Mouse (Mus musculus) brain, embryonic 18.5 days (tissue): Measurements from ENCODE around the gene Rasl12.

Experiments
- DNase-seq: peaks from one replicate; pipeline ENCODE4 v3.0.0-alpha.2; 2012; ENCODE audit warnings: low read depth, low spot score

Rasl12 gene

DNA sequence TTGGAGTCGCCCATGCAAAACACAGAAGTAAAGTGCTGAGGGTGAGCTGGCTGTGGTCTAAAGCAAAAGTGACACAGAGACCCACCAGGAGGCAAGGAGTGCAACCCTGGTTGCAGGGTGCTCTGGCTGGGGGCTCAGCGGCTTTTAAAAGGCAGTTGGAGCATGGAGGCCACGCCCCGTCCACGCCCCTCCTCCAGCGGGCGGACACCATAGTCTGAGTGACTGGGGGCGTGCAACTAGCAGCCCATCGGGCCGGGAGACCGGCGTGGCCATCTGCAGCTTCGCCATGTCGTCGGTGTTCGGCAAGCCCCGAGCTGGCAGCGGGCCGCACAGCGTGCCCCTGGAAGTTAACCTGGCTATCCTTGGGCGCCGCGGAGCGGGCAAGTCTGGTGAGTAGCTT, at the start of gene Rasl12:
Rasl12 (plus strand) TSS at position 228 of the 400 bp plus-strand sequence.
- no peak for DNase-seq

DNA sequence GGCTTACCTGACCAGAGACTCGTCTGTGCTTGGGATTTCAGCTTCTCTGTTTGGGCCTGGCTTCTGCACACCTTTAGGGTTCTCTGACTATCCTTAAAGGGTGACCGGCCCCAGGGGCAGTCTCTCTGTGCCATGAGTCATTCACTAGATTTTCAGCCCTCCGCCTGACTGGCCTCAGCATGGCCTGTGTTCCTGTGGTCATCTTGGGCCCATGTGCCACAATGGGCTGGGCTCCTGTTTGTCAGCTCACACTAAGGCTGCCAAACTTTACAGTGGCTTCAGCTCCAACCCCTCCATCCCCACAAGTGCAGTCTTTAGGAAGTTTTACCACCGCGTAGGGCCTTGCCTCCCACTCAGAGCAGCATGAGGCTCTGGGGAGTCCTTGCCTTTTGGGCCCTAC, 45.1 kb upstream of the Rasl12 start:
- no peak for DNase-seq

DNA sequence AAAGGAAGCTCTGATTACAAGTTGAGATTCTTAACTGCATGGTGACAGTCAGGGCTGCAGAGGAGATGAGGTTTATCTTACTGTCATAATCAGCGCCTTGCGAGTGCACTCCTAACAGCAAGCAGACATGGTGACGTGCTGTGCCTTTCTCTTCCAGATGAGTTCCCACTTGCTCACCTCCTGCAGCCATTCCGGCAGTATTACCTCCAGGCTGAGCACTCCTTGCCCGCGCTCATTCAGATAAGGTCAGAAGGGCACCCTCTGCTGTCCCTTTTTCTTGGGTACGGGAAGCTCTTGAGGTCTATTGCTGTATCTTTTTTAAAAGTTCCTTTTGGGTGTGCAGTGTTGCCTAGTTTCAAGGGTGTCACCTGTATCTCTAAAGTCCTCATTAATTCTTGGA, 41.7 kb upstream of the Rasl12 start:
- no peak for DNase-seq

DNA sequence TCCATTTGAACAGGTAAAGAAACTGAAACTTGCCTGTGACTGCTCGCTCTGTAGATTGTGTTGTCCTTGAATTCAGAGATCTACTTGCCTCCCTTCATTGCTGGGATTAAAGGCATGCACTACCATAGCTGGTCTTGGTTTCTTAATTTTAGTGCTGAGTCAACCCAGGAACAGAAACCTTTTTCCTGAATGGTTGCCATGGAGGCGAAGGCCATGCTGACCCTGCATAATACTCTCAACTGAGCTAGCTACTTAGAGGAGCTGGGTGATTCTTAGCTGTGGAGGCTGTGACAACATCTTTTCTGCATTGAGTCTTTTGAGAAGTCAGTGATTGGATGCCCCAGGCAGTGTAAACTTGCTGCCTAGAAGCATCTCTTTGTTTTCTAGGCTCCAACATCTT, 41.3 kb upstream of the Rasl12 start:
- DNase-seq: no peak

DNA sequence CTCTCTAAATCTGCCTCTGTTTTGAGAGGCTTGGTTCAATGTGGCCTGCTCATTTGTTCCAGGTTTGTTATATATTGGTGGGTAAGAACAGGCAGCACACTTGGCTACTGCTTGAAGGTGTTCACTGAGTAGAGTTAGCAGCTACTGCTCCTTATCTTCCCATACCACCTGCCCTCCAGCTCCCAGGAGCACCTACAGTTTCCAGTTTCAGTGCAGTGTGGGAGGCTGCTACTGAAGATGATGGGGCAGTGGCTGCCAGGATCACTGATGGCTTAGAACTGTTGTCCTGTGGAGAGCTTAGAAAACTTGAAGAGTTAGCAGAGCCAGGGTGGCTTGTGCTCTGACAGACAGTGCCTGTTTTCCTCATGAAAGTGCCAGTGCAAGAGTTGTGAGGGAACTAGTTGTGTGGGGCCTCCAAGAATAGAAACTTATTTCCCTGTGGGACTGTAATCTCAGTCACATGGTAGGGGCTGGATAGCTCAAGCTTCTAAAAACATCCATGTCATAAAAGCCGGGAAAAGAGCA, 39.3 kb upstream of the Rasl12 start:
- DNase-seq: no peak

DNA sequence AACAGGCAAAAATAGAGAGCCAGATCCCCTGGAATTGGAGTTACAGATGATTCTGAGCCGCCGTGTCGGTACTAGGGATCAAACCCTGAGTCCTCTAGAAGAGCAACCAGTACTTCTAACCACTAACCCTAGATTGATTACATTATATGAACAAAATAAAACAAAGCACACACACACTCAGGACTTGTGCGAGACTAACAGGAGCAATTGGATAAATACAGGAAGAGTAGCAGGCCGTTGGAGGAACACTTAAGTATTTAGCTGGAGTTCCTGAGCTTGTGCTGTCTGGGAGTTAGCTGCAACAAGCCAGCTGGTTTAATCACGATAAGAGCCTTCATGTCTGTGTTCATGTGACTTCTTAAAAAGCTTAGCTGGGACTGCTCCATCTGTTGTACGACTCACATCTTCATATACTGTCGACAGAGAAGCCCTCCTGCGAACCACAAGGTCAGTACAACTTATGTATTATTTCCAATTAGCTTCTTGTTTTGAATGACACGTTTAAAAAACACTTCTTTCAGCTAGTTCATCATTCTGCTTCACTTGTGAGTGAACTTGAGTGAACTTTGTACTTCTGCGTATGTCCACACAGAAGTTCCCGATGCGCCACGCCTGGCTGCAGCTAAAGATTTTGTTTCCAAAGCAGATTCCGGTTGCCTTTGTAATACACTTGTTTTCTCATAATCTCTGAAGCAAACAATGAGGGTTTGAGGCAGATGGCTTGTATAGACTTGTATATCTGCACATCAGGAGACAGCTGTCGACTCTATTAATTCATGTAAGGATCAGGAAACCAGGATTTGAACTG, 37.5 kb upstream of the Rasl12 start, which contains the start of gene Ubap1l:
Ubap1l (plus strand) TSS at position 401 of the 808 bp plus-strand sequence.
- no peak for DNase-seq

DNA sequence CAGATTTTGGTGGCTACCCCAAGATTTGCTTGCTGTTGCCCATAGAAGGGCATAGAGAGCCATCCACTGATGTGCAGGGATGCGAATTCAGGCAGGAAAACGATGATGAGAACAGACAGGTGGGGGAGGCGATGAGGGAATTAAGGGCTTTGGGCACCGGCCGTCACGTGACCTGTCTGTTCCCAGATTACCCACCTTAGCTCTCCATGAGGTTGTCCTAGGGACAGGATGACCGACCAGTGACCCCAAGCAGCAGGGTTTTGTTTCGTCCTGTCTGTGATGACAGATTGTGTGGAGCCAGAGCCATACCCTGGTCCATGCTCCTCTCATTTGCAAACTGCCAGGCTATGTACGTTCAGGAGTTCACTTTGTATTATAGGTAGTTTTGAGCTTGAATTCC, 34.6 kb upstream of the Rasl12 start:
- no peak for DNase-seq

DNA sequence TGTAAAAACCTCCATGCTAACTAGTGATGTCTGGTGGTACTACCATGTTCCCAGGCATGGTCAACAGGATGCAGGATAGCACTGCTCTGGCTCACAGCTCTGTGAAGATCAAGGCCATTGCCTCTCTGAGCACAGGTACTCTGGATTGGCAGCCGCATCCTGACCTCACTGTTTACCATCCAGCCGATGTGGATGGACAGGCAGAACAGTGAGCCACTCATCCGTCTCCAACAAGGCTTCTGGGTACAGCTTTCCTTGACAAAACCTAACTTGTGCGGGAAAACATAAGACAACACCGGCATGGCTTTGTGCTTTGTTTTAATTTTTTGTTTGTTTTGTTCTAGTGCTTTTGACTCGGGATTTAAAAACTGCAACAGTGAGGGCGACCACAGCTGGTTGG, 32.6 kb upstream of the Rasl12 start:
- no peak for DNase-seq

DNA sequence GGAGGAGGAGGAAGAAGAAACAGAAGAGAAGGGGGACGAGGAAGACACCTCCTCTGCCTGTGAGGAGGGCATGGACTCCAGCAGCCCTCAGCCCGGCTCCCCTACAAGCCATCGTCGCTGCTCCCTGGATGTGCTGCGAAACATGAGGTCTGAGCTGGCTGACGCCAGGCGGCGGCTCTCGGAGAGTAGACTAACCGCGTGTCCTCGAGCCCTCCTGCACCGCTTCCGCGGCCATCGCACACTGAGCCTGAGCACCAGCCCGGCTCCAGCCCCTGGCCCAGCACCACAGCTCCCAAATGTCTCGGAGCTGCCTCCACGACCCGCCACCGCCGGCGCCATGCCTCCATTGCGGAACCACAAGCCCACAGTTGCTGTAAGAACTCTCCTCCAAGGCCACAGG, 26.6 kb upstream of the Rasl12 start:
- no peak for DNase-seq

DNA sequence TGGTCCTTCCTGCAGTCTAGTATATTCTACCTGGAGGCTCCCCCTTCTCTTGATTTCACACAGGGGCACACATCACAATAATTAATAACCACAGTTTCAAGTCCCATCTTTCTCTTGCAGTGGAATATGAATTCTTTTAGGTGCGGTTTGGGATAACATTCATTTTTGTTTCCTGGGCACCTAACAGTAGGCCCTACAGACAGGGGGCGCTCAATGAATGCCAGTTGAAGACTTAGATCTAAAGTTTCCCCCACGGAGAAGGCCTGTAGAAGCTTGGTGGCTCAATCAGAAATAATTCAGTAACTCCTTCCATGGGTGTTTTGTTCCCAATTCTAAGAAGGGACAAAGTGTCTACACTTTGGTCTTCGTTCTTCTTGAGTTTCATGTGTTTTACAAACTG, 25.9 kb upstream of the Rasl12 start:
- DNase-seq: no peak

DNA sequence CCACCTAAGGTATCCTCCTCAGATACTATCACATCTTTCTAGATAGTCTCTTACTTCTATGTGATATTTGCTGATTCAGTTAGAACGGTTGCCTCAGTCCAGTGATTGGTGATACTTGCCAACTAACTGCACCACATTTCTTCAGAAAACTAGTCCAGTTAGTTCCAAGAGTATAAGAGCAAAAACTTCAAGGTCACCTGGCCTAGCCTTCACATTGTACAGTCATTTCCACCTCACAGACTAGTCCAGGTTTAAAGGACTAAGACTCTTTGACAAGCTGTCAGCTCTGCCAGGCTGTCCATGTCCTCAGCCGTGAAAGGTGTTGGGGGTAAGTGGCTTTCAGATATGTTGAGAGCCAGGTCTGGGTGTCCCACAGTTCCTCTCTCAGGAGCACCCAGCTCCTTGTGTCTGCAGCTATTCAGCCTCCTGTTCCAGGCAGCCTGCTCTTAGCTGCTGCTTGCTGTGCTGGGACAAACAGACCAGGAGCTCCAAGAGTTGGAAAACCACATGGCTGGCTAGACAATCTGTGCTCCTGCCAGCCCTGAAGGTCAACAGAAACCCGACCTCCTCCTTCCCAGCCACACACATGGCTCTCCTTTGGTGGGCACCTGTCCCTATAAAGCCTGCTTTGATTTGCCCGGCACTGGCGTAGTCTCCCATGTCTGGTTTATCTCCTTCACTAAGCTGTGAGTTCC, 23.7 kb upstream of the Rasl12 start:
- no peak for DNase-seq

DNA sequence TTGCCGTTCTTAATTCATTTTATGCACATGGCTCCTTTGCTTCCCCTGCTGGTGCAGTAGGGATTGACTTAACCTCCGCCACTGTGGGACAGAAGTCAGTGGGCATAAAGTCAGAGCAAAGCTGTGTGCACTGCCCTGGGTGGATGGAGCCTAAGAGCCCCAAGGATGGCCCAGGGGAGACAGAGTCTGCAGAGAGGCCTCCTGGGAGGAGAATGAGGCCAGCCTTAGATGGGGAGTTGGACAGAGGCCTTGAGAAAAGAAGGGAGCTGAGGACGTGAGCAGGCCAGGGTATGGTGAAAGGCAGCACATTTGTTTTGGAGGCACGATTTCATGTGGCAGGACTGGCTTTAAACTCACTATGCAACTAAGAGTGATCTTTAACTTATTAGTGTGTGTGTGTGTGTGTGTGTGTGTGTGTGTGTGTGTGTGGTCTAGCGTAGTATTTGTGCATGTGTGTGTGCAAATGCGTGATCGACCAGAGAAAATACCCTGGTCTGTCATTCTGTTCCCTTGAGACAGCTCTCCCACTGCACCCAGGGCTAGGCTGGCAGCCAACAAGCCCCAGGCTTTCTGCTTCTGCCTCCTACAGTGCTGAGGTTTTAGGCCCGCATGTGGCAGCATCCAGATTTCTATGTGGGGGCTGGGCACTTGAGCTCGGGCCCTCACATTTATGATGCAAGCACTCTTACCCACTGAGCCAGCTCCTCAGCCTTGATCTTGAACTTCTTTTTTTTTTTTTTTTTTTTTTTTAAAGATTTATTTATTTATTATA, 23.0 kb upstream of the Rasl12 start:
- no peak for DNase-seq

DNA sequence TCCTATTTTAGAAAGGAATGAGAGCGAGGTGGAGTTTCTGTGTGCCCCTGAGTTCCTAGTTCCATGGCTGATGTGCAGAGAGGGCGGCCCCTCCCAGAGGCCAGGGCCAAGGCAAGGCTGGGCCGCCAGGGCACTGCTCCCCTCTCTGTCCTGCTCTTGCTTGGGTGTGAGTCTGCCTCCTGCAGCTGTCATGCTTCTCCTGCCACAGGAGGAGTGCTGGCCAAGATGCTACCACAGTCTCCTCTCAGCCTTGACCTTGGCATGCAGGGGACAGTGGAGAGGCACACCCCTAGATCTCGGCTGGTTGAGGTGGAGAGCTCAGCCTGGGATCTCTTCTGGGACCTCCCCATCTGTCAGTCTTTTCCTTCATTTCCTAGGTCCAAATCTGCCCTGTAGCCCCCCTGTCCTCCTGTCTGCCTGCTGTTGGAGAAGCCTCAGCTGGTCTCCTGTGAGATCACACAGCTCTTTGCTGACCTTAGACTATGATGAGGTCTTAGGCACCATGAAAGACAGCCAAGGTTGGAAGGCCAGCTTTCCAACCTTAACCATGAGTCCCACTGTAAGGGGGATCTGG, 17.2 kb upstream of the Rasl12 start:
- DNase-seq: no peak

DNA sequence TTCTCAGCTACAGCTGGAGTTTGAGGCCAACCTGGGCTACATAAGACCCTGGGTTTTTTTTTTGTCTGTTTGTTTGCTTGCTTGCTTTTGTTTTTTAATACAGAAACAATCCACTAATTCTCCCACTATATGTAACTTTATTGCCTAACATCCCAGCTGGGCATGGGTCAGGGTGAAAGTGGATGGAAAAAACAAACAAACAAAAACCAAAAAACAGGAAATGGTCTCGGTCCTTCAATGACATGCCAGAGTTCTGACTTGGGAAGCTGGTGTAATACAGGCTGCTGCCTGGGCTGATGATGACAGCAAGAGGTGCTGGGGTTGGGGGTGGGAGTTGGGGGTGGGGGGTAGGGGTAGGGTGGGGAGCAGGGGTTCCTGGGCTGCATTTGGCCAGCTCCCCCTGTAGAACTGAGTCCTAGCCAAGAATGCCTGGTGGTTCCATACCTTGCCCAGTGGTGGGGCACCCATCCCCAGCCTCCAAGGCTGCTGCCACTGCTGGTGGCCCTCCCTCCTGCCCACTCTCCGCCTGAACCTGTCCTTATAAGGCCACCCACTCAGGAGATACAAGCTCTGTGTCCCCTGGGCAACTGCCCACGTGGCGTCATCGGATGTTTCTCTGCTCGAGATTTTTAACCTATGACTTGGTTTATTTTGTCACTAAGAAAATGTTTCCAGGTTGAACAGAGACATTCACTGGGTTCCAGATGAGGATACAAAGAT, 16.1 kb upstream of the Rasl12 start:
- DNase-seq: no peak

DNA sequence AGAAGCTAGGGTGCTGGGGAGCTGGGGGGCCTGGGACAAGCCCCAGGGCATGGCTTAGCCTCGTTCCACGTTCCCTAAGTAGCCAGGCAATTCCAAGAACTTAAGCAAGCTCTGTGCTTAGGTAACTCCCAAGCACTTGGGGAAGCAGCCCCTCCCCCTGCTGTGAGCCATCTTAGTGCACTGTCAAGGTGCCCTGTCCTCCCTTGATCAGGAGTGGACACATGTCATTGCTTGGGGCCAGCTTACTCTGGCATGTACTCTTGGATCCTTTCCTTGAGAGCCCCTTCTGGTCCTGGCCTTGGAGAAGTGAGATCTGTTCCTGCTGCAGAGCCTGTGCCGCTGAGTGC, 15.6 kb upstream of the Rasl12 start:
- DNase-seq: no peak

DNA sequence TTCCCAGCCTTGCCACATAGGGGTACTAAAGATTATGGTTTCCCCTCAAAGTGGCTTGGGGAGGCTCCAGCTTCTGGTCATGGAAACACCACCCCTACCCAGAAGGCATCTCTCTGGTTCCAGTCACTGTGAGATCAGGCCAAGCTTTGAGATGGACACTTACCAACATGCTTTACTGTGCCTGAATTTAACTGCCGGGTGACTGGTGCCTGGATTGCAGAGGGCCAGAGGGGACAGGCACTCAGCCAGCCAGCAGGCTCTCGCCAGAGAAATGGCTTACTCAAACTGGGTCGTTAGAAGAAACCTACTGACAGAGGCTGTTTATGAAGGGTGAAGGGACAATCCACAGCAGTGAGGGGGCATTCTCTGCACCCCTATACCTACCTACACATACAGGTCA, 14.0 kb upstream of the Rasl12 start:
- DNase-seq: no peak

DNA sequence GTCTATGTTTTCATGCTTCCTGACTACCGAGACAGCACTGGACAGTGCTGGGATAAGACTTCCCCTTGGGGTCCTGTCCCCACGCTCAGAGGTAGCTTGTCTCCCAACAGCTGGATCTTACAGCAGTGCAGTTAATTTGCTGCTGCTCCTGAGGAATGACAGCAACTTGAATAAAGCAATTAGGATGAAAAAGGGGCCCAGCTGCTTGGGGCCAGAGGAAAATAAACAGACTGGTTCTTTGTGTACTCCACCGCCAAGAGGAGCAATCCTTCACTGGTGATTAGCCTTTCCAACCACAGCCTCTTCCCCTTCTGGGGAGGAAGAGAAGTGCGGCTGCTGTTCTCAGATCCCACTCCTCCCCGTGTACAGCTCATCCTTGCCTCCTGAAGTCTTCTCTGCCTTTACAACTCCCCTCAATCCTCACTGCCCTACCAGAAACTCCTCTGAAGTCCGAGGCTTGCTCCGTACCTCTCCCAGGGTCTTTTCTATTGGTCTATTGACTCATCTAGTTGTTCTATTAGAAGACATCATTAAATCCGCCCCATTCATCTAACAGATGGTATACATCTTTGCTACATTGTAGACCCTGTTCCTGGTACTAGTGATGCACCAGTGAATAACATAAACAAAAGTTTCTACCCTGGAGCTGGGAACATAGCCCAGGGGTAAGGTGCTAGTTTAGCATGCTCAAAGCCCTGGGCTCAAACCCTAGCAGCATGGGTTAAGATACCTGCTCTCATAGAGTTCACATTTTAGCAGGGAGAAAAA, 11.7 kb upstream of the Rasl12 start:
- no peak for DNase-seq

DNA sequence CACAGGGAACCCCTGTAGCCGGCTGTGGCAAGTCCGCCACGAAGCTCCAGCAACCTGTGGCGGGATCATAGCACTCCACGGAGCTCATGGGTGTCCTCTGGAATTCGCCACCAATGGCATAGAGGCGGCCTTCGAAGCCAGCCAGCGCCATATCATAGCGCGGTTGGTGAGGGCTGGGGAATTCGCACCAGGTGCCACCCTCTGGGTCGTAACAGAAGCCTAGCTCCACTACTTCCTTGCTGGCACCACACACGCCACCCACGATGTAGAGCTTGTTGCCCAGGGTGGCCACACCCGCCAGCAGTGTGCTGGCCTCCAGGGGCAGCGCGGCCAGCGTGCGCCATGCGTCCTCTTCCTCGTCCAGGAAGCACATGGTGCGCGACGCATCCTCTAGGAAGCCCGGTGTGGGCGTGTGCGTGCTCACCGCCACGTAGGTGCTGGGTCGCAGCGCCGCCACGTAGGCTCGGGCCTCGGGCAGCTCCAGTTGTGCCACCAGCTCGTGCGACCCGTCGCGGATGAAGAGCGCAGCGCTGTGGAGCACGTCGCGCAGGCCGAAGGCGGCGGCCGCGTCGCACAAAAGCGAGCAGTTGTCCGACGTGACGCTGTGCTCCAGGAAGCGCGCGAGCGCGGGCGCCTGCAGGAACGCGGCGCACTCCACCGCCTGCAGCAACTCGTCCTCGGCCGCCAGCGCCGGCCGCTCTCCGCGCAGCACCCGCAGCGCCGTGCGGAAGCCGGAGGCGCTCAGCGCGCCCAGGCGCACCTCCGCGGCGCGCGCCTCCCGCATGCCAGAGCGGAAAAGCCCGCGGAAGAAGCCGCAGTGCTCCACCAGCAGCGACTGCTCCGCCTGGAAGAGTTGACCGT, 7.3 kb upstream of the Rasl12 start:
- DNase-seq: no peak

DNA sequence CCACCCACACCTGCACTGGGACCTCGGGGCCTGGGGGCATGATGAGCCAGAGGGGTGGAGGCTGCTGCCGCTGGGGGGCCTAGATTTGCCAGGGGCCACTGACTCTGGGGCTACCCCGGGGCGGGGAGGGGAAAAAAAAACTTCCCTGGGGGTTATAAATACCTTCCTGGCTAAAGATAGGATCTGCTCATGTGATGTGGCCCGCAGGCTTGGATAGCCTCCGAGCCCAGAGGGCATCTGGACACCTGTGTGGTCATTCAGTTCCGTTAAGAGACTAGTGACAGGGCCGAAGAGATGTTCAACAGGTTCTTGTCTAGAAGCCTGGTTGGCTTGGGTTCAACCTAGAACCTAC, 6.7 kb upstream of the Rasl12 start, which contains the start of gene Kbtbd13:
Kbtbd13 (minus strand) TSS at position 40 of the 352 bp plus-strand sequence.
- no peak for DNase-seq
